Mouse (Mus musculus): Measurements from ENCODE around the gene Acss1. TPM values are rescaled to one million over a fixed set of nuclear protein-coding genes. Genes with fewer than 3 reads are reported as not detected.
A peak's percentile ranks its signal among the peaks of the same experiment; 100 is the strongest.

The Acss1 gene
- polyA plus RNA-seq, 1 experiment = 2.8 TPM

GRCm38 (mm10) chr2:150645225-150645624, 23.1 kb downstream of the Acss1 start:
- Histone ChIP-seq H3K9me3 (no peaks in the 10 kb centered on the region), H3K27me3 (replicated peaks) (peaks cover 17% of the 10 kb centered on the region), H3K4me1 (peaks cover 9% of the 10 kb centered on the region; the same call in 1 of the 2 replicates), H3K36me3 (replicated peaks; ENCODE audit: low read length) (peaks cover 8% of the 10 kb centered on the region), H3K4me3 (replicated peaks) (no peak overlapping the region)
- no peak for TF ChIP-seq GATA1 (IDR thresholded peaks at IDR 0.05; ENCODE audit: borderline replicate concordance, low read length)
- no peak for TF ChIP-seq FLI1 (IDR thresholded peaks at IDR 0.05; ENCODE audit: low read length)

GRCm38 (mm10) chr2:150643726-150644415, 24.4 kb downstream of the Acss1 start:
- no peak for TF ChIP-seq GATA1 (IDR thresholded peaks at IDR 0.05; ENCODE audit: borderline replicate concordance, low read length)
- TF ChIP-seq FLI1 (IDR thresholded peaks at IDR 0.05; ENCODE audit: low read length) = no peak
- Histone ChIP-seq H3K4me1 (peaks cover 9% of the 10 kb centered on the region; the same call in 1 of the 2 replicates), H3K9me3 (no peaks in the 10 kb centered on the region), H3K4me3 (replicated peaks) (no peak overlapping the region), H3K36me3 (replicated peaks; ENCODE audit: low read length) (peaks cover 14% of the 10 kb centered on the region), H3K27me3 (replicated peaks) (peaks cover 11% of the 10 kb centered on the region)

GRCm38 (mm10) chr2:150643166-150643565, 25.1 kb downstream of the Acss1 start:
- Histone ChIP-seq H3K27me3 (replicated peaks) (peaks cover 11% of the 10 kb centered on the region), H3K9me3 (no peaks in the 10 kb centered on the region), H3K4me1 (peaks cover 9% of the 10 kb centered on the region; the same call in 1 of the 2 replicates), H3K36me3 (replicated peaks; ENCODE audit: low read length) (peaks cover 20% of the 10 kb centered on the region), H3K4me3 (replicated peaks) (no peak overlapping the region)
- no peak for TF ChIP-seq FLI1 (IDR thresholded peaks at IDR 0.05; ENCODE audit: low read length)

GRCm38 (mm10) chr2:150638370-150638733, 29.9 kb downstream of the Acss1 start:
- Histone ChIP-seq H3K27me3 (replicated peaks) (peaks cover 4% of the 10 kb centered on the region), H3K4me3 (replicated peaks) (no peak overlapping the region), H3K36me3 (replicated peaks; ENCODE audit: low read length) (peaks cover 35% of the 10 kb centered on the region), H3K4me1 (peaks cover 4% of the 10 kb centered on the region; the same call in 1 of the 2 replicates), H3K9me3 (no peaks in the 10 kb centered on the region)
- TF ChIP-seq FLI1 (IDR thresholded peaks at IDR 0.05; ENCODE audit: low read length) (no peak), GATA1 (IDR thresholded peaks at IDR 0.05; ENCODE audit: borderline replicate concordance, low read length) (no peak)

- H3K27me3 ChIP-seq (replicated peaks) = peaks cover 4% of the 10 kb centered on the region
- TF ChIP-seq GATA1 (IDR thresholded peaks at IDR 0.05; ENCODE audit: borderline replicate concordance, low read length) (no peak), FLI1 (IDR thresholded peaks at IDR 0.05; ENCODE audit: low read length) (no peak)
- H3K4me1 ChIP-seq = peaks cover 4% of the 10 kb centered on the region; the same call in 1 of the 2 replicates
- no peak overlapping the region for H3K4me3 ChIP-seq (replicated peaks)
- peaks cover 35% of the 10 kb centered on the region for H3K36me3 ChIP-seq (replicated peaks; ENCODE audit: low read length)
- no peaks in the 10 kb centered on the region for H3K9me3 ChIP-seq
Observed at GRCm38 (mm10) chr2:150637702-150638369, 30.5 kb downstream of the Acss1 start.

GRCm38 (mm10) chr2:150635877-150636446, 32.3 kb downstream of the Acss1 start:
- Histone ChIP-seq H3K4me3 (replicated peaks) (no peak overlapping the region), H3K4me1 (peaks cover under 1% of the 10 kb centered on the region; the same call in 1 of the 2 replicates), H3K9me3 (no peaks in the 10 kb centered on the region), H3K27me3 (replicated peaks) (peaks cover 2% of the 10 kb centered on the region), H3K36me3 (replicated peaks; ENCODE audit: low read length) (peaks cover 27% of the 10 kb centered on the region)
- TF ChIP-seq GATA1 (IDR thresholded peaks at IDR 0.05; ENCODE audit: borderline replicate concordance, low read length) (no peak), FLI1 (IDR thresholded peaks at IDR 0.05; ENCODE audit: low read length) (no peak)

- TF ChIP-seq FLI1 (IDR thresholded peaks at IDR 0.05; ENCODE audit: low read length) (no peak), GATA1 (IDR thresholded peaks at IDR 0.05; ENCODE audit: borderline replicate concordance, low read length) (no peak)
- peaks cover 22% of the 10 kb centered on the region for H3K36me3 ChIP-seq (replicated peaks; ENCODE audit: low read length)
- H3K27me3 ChIP-seq (replicated peaks) = peaks cover 34% of the 10 kb centered on the region
- H3K9me3 ChIP-seq = no peaks in the 10 kb centered on the region
- H3K4me3 ChIP-seq (replicated peaks) = no peak overlapping the region
- H3K4me1 ChIP-seq = peaks cover 14% of the 10 kb centered on the region
Observed at GRCm38 (mm10) chr2:150629255-150629654, 39.0 kb downstream of the Acss1 start.

- Histone ChIP-seq H3K4me3 (replicated peaks) (peak overlapping the region; percentile 4), H3K36me3 (replicated peaks; ENCODE audit: low read length) (peaks cover 24% of the 10 kb centered on the region), H3K4me1 (peaks cover 14% of the 10 kb centered on the region), H3K9me3 (no peaks in the 10 kb centered on the region), H3K27me3 (replicated peaks) (peaks cover 51% of the 10 kb centered on the region)
- no peak for TF ChIP-seq GATA1 (IDR thresholded peaks at IDR 0.05; ENCODE audit: borderline replicate concordance, low read length)
Observed at GRCm38 (mm10) chr2:150627140-150627539, 41.2 kb downstream of the Acss1 start.

- H3K9me3 ChIP-seq = no peaks in the 10 kb centered on the region
- TF ChIP-seq GATA1 (IDR thresholded peaks at IDR 0.05; ENCODE audit: borderline replicate concordance, low read length) = no peak
- no peak for TF ChIP-seq FLI1 (IDR thresholded peaks at IDR 0.05; ENCODE audit: low read length)
- H3K4me3 ChIP-seq (replicated peaks) = no peak overlapping the region
- peaks cover 60% of the 10 kb centered on the region for H3K27me3 ChIP-seq (replicated peaks)
- H3K4me1 ChIP-seq = peaks cover 14% of the 10 kb centered on the region
- peaks cover 24% of the 10 kb centered on the region for H3K36me3 ChIP-seq (replicated peaks; ENCODE audit: low read length)
Observed at GRCm38 (mm10) chr2:150624926-150625325, 43.4 kb downstream of the Acss1 start.

GRCm38 (mm10) chr2:150623957-150624356, 44.3 kb downstream of the Acss1 start:
- peaks cover 14% of the 10 kb centered on the region for H3K4me1 ChIP-seq
- peaks cover 59% of the 10 kb centered on the region for H3K27me3 ChIP-seq (replicated peaks)
- no peak overlapping the region for H3K4me3 ChIP-seq (replicated peaks)
- H3K36me3 ChIP-seq (replicated peaks; ENCODE audit: low read length) = peaks cover 24% of the 10 kb centered on the region
- TF ChIP-seq GATA1 (IDR thresholded peaks at IDR 0.05; ENCODE audit: borderline replicate concordance, low read length) (no peak), FLI1 (IDR thresholded peaks at IDR 0.05; ENCODE audit: low read length) (no peak)
- H3K9me3 ChIP-seq = no peaks in the 10 kb centered on the region

Measured in megakaryocyte, embryonic 14.5 days (primary cell).